Mouse (Mus musculus) hindbrain, postnatal 0 days (tissue): ENCODE results near the gene Tmc3. TPM values are rescaled to one million over a fixed set of nuclear protein-coding genes. Genes with fewer than 3 reads are reported as not detected.
A peak's percentile ranks its signal among the peaks of the same experiment; 100 is the strongest.

Experiments used
- ATAC-seq: fragments of 200-750 bp; cut with Nextera tagmentation; 2 replicates; pipeline ENCODE4 v1.8.0; 2017; ENCODE audit warnings: mild to moderate bottlenecking, moderate TSS enrichment, moderate library complexity
- DNase-seq: peaks from one replicate; pipeline ENCODE4 v3.0.0-alpha.2; 2015; ENCODE audit warnings: low spot score
- H3K27ac ChIP-seq: fragments of 300-500 bp; sonication (generic); 2 replicates; pipeline ENCODE4 v1.5.1; 2014; ENCODE audit warnings: mild to moderate bottlenecking
- H3K27me3 ChIP-seq: fragments of 300-500 bp; sonication (generic); 2 replicates; pipeline ENCODE4 v1.6.1; 2014; ENCODE audit warnings: low read length, mixed read lengths; ENCODE audit not compliant: insufficient read depth
- H3K36me3 ChIP-seq: fragments of 300-500 bp; sonication (generic); 2 replicates; pipeline ENCODE4 v1.6.1; 2014; ENCODE audit warnings: low read length, mixed read lengths; ENCODE audit not compliant: insufficient read depth
- H3K4me1 ChIP-seq: fragments of 300-500 bp; sonication (generic); 2 replicates; pipeline ENCODE4 v1.6.1; 2014; ENCODE audit warnings: antibody characterized with exemption, low read length, mixed read lengths; ENCODE audit not compliant: insufficient read depth
- H3K4me2 ChIP-seq: fragments of 300-500 bp; sonication (generic); 2 replicates; pipeline ENCODE4 v1.6.1; 2014; ENCODE audit warnings: low read depth, mild to moderate bottlenecking, low read length, moderate library complexity, mixed read lengths
- H3K4me3 ChIP-seq: fragments of 300-500 bp; sonication (generic); 2 replicates; pipeline ENCODE4 v1.5.1; 2014; ENCODE audit warnings: low read length
- H3K9ac ChIP-seq: fragments of 300-500 bp; sonication (generic); replicated peaks from 2 replicates; pipeline ENCODE4 v1.6.1; 2014; ENCODE audit warnings: mild to moderate bottlenecking, low read length, moderate library complexity, mixed read lengths
- H3K9me3 ChIP-seq: fragments of 300-500 bp; sonication (generic); 2 replicates; pipeline ENCODE4 v1.6.1; 2016; ENCODE audit warnings: low read length, mixed read lengths
- CTCF ChIP-seq: IDR thresholded peaks from 2 replicates; pipeline ENCODE4 v1.5.1; 2016; ENCODE audit warnings: antibody characterized with exemption, control low read depth, low read depth
- WGBS: fragments of 180-500 bp; shearing (Covaris S2); extraction: QIAGEN DNeasy Blood & Tissue Kit; methylation state at CpG from one replicate; pipeline ENCODE4 v1.1.7; 2014; 5-methylcytosine and 5-hydroxymethylcytosine counted together
- polyA plus RNA-seq: library from polyadenylated mRNA; unstranded; fragments of >200 nt; fragmentation: Nextera tagmentation; extraction: Ambion mirVana; gene quantifications from 2 replicates; pipeline ENCODE4 v1.2.1, GENCODE M21; 2015
- total RNA-seq: library from RNA; depleted of rRNA; stranded (reverse); fragments of >200 nt; gene quantifications from 2 replicates; pipeline ENCODE4 v1.2.3, GENCODE M21; 2014

Gene Tmc3
- total and polyA plus RNA-seq, 2 experiments from 2014 or later, result 0.29 to 0.94 TPM

GRCm38 (mm10) chr7:83568815-83569214 lies 15.9 kb upstream of the Tmc3 start:
- no peak overlapping the region for H3K4me3 ChIP-seq
- no peaks in the 10 kb centered on the region for H3K4me1 ChIP-seq
- DNase-seq (no peak), ATAC-seq (no peak)
- no peak for TF ChIP-seq CTCF
- no peaks in the 10 kb centered on the region for H3K27me3 ChIP-seq
- H3K9me3 ChIP-seq, result no peaks in the 10 kb centered on the region
- H3K36me3 ChIP-seq, result no peaks in the 10 kb centered on the region
- no peak overlapping the region for H3K9ac ChIP-seq
- H3K27ac ChIP-seq, result no peak overlapping the region
- 88% methylated on average over 2 of the region's 2 CpGs for WGBS
- H3K4me2 ChIP-seq, result no peak overlapping the region

GRCm38 (mm10) chr7:83569436-83569835 lies 15.3 kb upstream of the Tmc3 start:
- Histone ChIP-seq H3K4me3 (no peak overlapping the region), H3K9ac (no peak overlapping the region), H3K9me3 (no peaks in the 10 kb centered on the region), H3K4me2 (no peak overlapping the region), H3K4me1 (no peaks in the 10 kb centered on the region), H3K27ac (no peak overlapping the region), H3K27me3 (no peaks in the 10 kb centered on the region), H3K36me3 (no peaks in the 10 kb centered on the region)
- DNase-seq, result no peak
- no peak for TF ChIP-seq CTCF
- no peak for ATAC-seq
- WGBS, result 89% methylated on average over 2 of the region's 2 CpGs

- no peaks in the 10 kb centered on the region for H3K36me3 ChIP-seq
- H3K9me3 ChIP-seq, result no peaks in the 10 kb centered on the region
- H3K4me2 ChIP-seq, result no peak overlapping the region
- TF ChIP-seq CTCF, result no peak
- H3K4me3 ChIP-seq, result no peak overlapping the region
- no peak overlapping the region for H3K9ac ChIP-seq
- no peak for ATAC-seq
- no peak overlapping the region for H3K27ac ChIP-seq
- no peak for DNase-seq
- 56% methylated on average over 4 of the region's 4 CpGs for WGBS
- no peaks in the 10 kb centered on the region for H3K27me3 ChIP-seq
- no peaks in the 10 kb centered on the region for H3K4me1 ChIP-seq
Measured at GRCm38 (mm10) chr7:83571077-83571476, 13.7 kb upstream of the Tmc3 start.

DNA sequence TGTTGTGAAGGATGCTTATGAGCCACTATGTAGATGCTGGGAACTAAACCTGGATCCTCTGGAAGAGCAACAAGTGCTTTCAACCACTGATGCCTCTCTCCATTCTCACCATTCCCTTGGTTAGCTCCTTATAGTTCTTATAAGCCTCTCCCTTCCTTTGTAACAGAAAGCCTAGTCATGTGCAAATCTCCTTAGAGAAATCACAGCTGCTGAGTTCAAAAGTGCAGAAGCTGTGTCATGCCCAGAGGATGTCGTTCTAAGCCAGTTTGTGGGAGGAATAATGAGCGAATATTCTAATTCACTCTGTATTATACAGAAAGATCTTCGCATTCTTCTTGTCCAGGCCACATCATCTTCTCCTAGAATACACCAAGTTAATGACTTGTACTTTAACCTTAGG lies 12.8 kb upstream of the Tmc3 start:
- no peak for DNase-seq
- Histone ChIP-seq H3K36me3 (no peaks in the 10 kb centered on the region), H3K4me1 (no peaks in the 10 kb centered on the region), H3K27me3 (no peaks in the 10 kb centered on the region), H3K27ac (no peak overlapping the region), H3K9ac (no peak overlapping the region), H3K4me3 (no peak overlapping the region), H3K4me2 (no peak overlapping the region), H3K9me3 (no peaks in the 10 kb centered on the region)
- no peak for TF ChIP-seq CTCF
- ATAC-seq, result no peak
- 60% methylated on average over 3 of the region's 3 CpGs for WGBS

- no peaks in the 10 kb centered on the region for H3K4me1 ChIP-seq
- 81% methylated on average over 2 of the region's 2 CpGs for WGBS
- H3K9me3 ChIP-seq, result no peaks in the 10 kb centered on the region
- no peak overlapping the region for H3K4me2 ChIP-seq
- H3K27me3 ChIP-seq, result no peaks in the 10 kb centered on the region
- no peak overlapping the region for H3K9ac ChIP-seq
- no peak for TF ChIP-seq CTCF
- no peaks in the 10 kb centered on the region for H3K36me3 ChIP-seq
- no peak for DNase-seq
- H3K27ac ChIP-seq, result no peak overlapping the region
- no peak overlapping the region for H3K4me3 ChIP-seq
- no peak for ATAC-seq
Measured at GRCm38 (mm10) chr7:83572451-83572850, 12.3 kb upstream of the Tmc3 start.

GRCm38 (mm10) chr7:83580946-83581345 lies 3.8 kb upstream of the Tmc3 start:
- no peak overlapping the region for H3K4me3 ChIP-seq
- no peak for TF ChIP-seq CTCF
- H3K4me2 ChIP-seq, result no peak overlapping the region
- H3K9me3 ChIP-seq, result no peaks in the 10 kb centered on the region
- DNase-seq (peak; percentile 89), ATAC-seq (peak; percentile 98)
- 10% methylated on average over 4 of the region's 4 CpGs for WGBS
- H3K36me3 ChIP-seq, result no peaks in the 10 kb centered on the region
- H3K9ac ChIP-seq, result no peak overlapping the region
- H3K27me3 ChIP-seq, result no peaks in the 10 kb centered on the region
- peaks cover 8% of the 10 kb centered on the region; the same call in 1 of the 2 replicates for H3K4me1 ChIP-seq
- H3K27ac ChIP-seq, result no peak overlapping the region

DNA sequence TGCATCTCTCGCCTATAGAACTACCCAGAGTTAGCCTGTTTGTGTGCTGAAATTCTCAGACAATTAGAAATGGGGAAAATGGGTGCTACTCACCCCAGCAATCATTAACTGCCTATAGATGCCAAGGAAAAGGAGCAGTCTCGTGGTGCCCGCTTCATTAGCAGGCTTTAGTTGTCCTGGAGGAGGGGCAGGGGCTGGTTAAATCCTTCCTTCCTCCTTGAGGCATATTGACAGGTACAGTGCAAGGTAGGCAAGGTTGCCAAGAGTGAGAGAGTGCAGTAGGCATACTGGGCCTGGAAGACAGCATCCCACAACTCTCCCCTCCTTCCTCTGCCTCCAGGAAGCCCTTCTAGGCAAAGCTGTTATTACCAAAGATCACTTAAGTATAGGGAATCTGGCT lies 9.3 kb downstream of the Tmc3 start:
- no peaks in the 10 kb centered on the region for H3K4me1 ChIP-seq
- DNase-seq (no peak), ATAC-seq (no peak)
- no peak overlapping the region for H3K9ac ChIP-seq
- no peak overlapping the region for H3K4me3 ChIP-seq
- 80% methylated on average over 3 of the region's 3 CpGs for WGBS
- no peaks in the 10 kb centered on the region for H3K27me3 ChIP-seq
- no peak overlapping the region for H3K27ac ChIP-seq
- H3K4me2 ChIP-seq, result no peak overlapping the region
- H3K9me3 ChIP-seq, result no peaks in the 10 kb centered on the region
- no peaks in the 10 kb centered on the region for H3K36me3 ChIP-seq
- no peak for TF ChIP-seq CTCF
